In genomic region chr17:3246665-3247370, GRCm38 (mm10) we compare ENCODE assay signal across 9 mouse cellular contexts.
A peak's percentile ranks its signal among the peaks of the same experiment; 100 is the strongest.
DNase-seq lines count a peak whose midpoint lies in the region; ATAC-seq lines count a peak whose summit lies in the region.
"Had no signal": no experiment of that assay in that cellular context is flagged by ENCODE, and none has a peak within 500 bp of the region (broad histone marks: within the 10 kb centered on the region; RNA-seq: fewer than 3 reads in every experiment).

No protein-coding gene starts in this region.

- 0 out of 2 replicates have a peak overlapping the region, but pooled peaks have one; percentile 36 for H3K9ac ChIP-seq in hindbrain, embryonic 13.5 days
- H3K9ac ChIP-seq: stomach, embryonic 15.5 days had no signal

- 19% methylated on average over 7 of the region's 7 CpGs for WGBS in hindbrain, embryonic 13.5 days

- H3K4me2 ChIP-seq in hindbrain, embryonic 13.5 days: no peak overlapping the region
- H3K4me2 ChIP-seq: stomach, embryonic 15.5 days had no signal

- no peaks in the 10 kb centered on the region for H3K9me3 ChIP-seq in hindbrain, embryonic 13.5 days
- H3K9me3 ChIP-seq: stomach, embryonic 15.5 days had no signal

- H3K4me1 ChIP-seq in hindbrain, embryonic 13.5 days (replicated peaks): peaks cover 71% of the 10 kb centered on the region

- H3K4me3 ChIP-seq in hindbrain, embryonic 13.5 days: no peak overlapping the region
- H3K4me3 ChIP-seq: stomach, embryonic 15.5 days had no signal

- peak; percentile 88 for ATAC-seq in hindbrain, embryonic 13.5 days (ENCODE audit: low FRiP score)
- no peak for ATAC-seq in cerebellum, adult (ENCODE audit: insufficient number of reproducible peaks, low FRiP score, low TSS enrichment)

- no peaks in the 10 kb centered on the region for H3K36me3 ChIP-seq in hindbrain, embryonic 13.5 days
- H3K36me3 ChIP-seq: stomach, embryonic 15.5 days had no signal

- H3K27me3 ChIP-seq in hindbrain, embryonic 13.5 days: no peaks in the 10 kb centered on the region
- H3K27me3 ChIP-seq: stomach, embryonic 15.5 days had no signal

- peak; percentile 35 for DNase-seq in adrenal gland, postnatal 10 days
- DNase-seq in adrenal gland, adult 8-10 months: no peak
- peak; percentile 33 for DNase-seq in NIH3T3 (ENCODE audit: low read depth)
- DNase-seq in mesoderm, embryonic 11.5 days (ENCODE audit: low read depth, low spot score): peak; percentile 61
- DNase-seq in left cerebral cortex, adult 8-10 months (ENCODE audit: low spot score in 2 of 2): no peak
- no peak for DNase-seq in cerebellum, adult 11-12 months

- H3K27ac ChIP-seq in hindbrain, embryonic 13.5 days: peak overlapping the region; percentile 85
- H3K27ac ChIP-seq: stomach, embryonic 15.5 days had no signal

Comparison
In these comparisons a context has a peak if more than half of its experiments do, and no peak if none do; other contexts are left out.
1. DNase-seq: peak in adrenal gland, postnatal 10 days (single experiment), NIH3T3 (single experiment) and mesoderm, embryonic 11.5 days (single experiment); none in adrenal gland, adult 8-10 months (single experiment), left cerebral cortex, adult 8-10 months (0 of 2) and cerebellum, adult 11-12 months (single experiment).